Mouse (Mus musculus): ENCODE data around the gene Tars2. TPM values are rescaled to one million over a fixed set of nuclear protein-coding genes. Genes with fewer than 3 reads are reported as not detected.
"Not testable (repeated sequence)": the region's sequence is repeated elsewhere in the genome, so short reads cannot be mapped to it uniquely, and the experiment has no call there.

The Tars2 gene
- polyA plus RNA-seq (2015; fragmentation: Nextera tagmentation; extraction: Ambion mirVana): 28.7 and 34.7 TPM in 2 replicates

GRCm38 (mm10) chr3:95760106-95760505, at the start of gene Tars2:
Gene Tars2, minus strand, starts transcription at chr3:95760206.
- 84% methylated on average over 6 of the region's 6 CpGs for WGBS
- Histone ChIP-seq H3K9ac (ENCODE audit: low read depth, low read length) (no peak within 1 kb of the TSS), H3K27me3 (ENCODE audit: insufficient read depth, low read length) (no peaks in the 10 kb centered on the region), H3K36me3 (ENCODE audit: insufficient read depth, low read length) (peaks cover 12% of the 10 kb centered on the region), H3K4me1 (replicated peaks; ENCODE audit: insufficient read depth, low read length) (no peaks in the 10 kb centered on the region), H3K27ac (no peak within 1 kb of the TSS), H3K4me2 (ENCODE audit: low read length) (no peak within 1 kb of the TSS), H3K9me3 (replicated peaks; ENCODE audit: low read length) (no peaks in the 10 kb centered on the region), H3K4me3 (replicated peaks; ENCODE audit: low read depth, low read length) (no peak within 1 kb of the TSS)
- no peak for DNase-seq (ENCODE audit: low spot score)
- no peak for ATAC-seq (replicated peaks; ENCODE audit: low FRiP score, low read depth)
- no peak for TF ChIP-seq CTCF (IDR thresholded peaks at IDR 0.05; ENCODE audit: low read depth)

DNA sequence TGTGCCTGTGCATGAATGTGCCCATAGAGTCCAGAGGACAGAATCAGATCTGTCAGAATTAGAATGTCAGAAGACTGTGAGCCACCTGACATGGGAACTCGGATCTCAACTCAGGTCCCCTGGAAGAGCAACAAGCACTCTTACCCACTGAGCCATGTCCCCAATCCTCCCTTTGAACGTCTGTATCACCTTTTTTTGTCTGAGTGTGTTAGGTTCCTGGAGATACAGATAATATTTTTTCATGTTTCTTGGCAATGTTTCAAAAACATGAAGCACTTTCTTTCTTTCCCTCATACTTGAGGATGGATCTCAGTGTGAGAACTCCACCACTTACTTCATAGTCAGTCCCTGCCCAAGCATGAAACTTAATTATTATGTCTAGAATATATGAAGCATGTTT, 48.4 kb upstream of the Tars2 start:
- 44% methylated on average over 2 of the region's 2 CpGs for WGBS
- no peak for ATAC-seq (replicated peaks; ENCODE audit: low FRiP score, low read depth)

DNA sequence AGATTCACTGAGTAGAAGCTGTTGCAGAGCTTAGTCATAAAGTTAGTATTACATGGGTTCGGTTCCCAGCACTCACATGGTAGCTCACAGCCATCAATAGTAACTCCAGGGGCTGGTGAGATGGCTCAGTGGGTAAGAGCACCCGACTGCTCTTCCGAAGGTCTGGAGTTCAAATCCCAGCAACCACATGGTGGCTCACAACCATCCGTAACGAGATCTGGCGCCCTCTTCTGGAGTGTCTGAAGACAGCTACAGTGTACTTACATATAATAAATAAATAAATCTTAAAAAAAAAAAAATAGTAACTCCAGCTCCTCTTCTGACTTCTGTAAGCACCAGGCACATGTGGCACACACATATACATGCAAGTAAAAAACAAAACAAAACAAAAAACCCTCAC, 47.6 kb upstream of the Tars2 start:
- not testable (repeated sequence) for DNase-seq (ENCODE audit: low spot score); H3K27me3 ChIP-seq (ENCODE audit: insufficient read depth, low read length); H3K9me3 ChIP-seq (replicated peaks; ENCODE audit: low read length); H3K4me1 ChIP-seq (replicated peaks; ENCODE audit: insufficient read depth, low read length); ATAC-seq (replicated peaks; ENCODE audit: low FRiP score, low read depth); H3K4me3 ChIP-seq (replicated peaks; ENCODE audit: low read depth, low read length); H3K4me2 ChIP-seq (ENCODE audit: low read length); H3K36me3 ChIP-seq (ENCODE audit: insufficient read depth, low read length); H3K27ac ChIP-seq; H3K9ac ChIP-seq (ENCODE audit: low read depth, low read length)
- WGBS: 96% methylated on average over 3 of the region's 6 CpGs

More for the DNA sequence above, 48.4 kb upstream of the Tars2 start:
- no peak for TF ChIP-seq CTCF (IDR thresholded peaks at IDR 0.05; ENCODE audit: low read depth)
- H3K4me3 ChIP-seq (replicated peaks; ENCODE audit: low read depth, low read length): no peak overlapping the region
- no peak overlapping the region for H3K27ac ChIP-seq
- no peak for DNase-seq (ENCODE audit: low spot score)
- no peaks in the 10 kb centered on the region for H3K27me3 ChIP-seq (ENCODE audit: insufficient read depth, low read length)
- no peaks in the 10 kb centered on the region for H3K9me3 ChIP-seq (replicated peaks; ENCODE audit: low read length)
- H3K9ac ChIP-seq (ENCODE audit: low read depth, low read length): no peak overlapping the region
- H3K4me2 ChIP-seq (ENCODE audit: low read length): no peak overlapping the region
- H3K36me3 ChIP-seq (ENCODE audit: insufficient read depth, low read length): peaks cover 8% of the 10 kb centered on the region; the same call in 1 of the 2 replicates
- no peaks in the 10 kb centered on the region for H3K4me1 ChIP-seq (replicated peaks; ENCODE audit: insufficient read depth, low read length)

- no peaks in the 10 kb centered on the region for H3K4me1 ChIP-seq (replicated peaks; ENCODE audit: insufficient read depth, low read length)
- ATAC-seq (replicated peaks; ENCODE audit: low FRiP score, low read depth): no peak
- no peaks in the 10 kb centered on the region for H3K9me3 ChIP-seq (replicated peaks; ENCODE audit: low read length)
- no peak overlapping the region for H3K4me2 ChIP-seq (ENCODE audit: low read length)
- H3K27ac ChIP-seq: no peak overlapping the region
- TF ChIP-seq CTCF (IDR thresholded peaks at IDR 0.05; ENCODE audit: low read depth): no peak
- peaks cover 8% of the 10 kb centered on the region; the same call in 1 of the 2 replicates for H3K36me3 ChIP-seq (ENCODE audit: insufficient read depth, low read length)
- WGBS: 85% methylated on average over 1 of the region's 1 CpGs
- H3K27me3 ChIP-seq (ENCODE audit: insufficient read depth, low read length): no peaks in the 10 kb centered on the region
- no peak overlapping the region for H3K9ac ChIP-seq (ENCODE audit: low read depth, low read length)
- H3K4me3 ChIP-seq (replicated peaks; ENCODE audit: low read depth, low read length): no peak overlapping the region
- DNase-seq (ENCODE audit: low spot score): no peak
Observed at GRCm38 (mm10) chr3:95806677-95807076, 46.7 kb upstream of the Tars2 start.

- no peak for DNase-seq (ENCODE audit: low spot score)
Observed at GRCm38 (mm10) chr3:95803851-95804250, 43.8 kb upstream of the Tars2 start.

GRCm38 (mm10) chr3:95798756-95799155, 38.8 kb upstream of the Tars2 start:
- 76% methylated on average over 4 of the region's 4 CpGs for WGBS
- Histone ChIP-seq H3K27me3 (ENCODE audit: insufficient read depth, low read length) (no peaks in the 10 kb centered on the region), H3K27ac (no peak overlapping the region), H3K4me3 (replicated peaks; ENCODE audit: low read depth, low read length) (no peak overlapping the region), H3K4me1 (replicated peaks; ENCODE audit: insufficient read depth, low read length) (no peaks in the 10 kb centered on the region), H3K9ac (ENCODE audit: low read depth, low read length) (no peak overlapping the region), H3K36me3 (ENCODE audit: insufficient read depth, low read length) (no peaks in the 10 kb centered on the region), H3K9me3 (replicated peaks; ENCODE audit: low read length) (no peaks in the 10 kb centered on the region), H3K4me2 (ENCODE audit: low read length) (no peak overlapping the region)
- DNase-seq (ENCODE audit: low spot score) (no peak), ATAC-seq (replicated peaks; ENCODE audit: low FRiP score, low read depth) (no peak)
- TF ChIP-seq CTCF (IDR thresholded peaks at IDR 0.05; ENCODE audit: low read depth): no peak

More at GRCm38 (mm10) chr3:95803851-95804250, 43.8 kb upstream of the Tars2 start:
- no peak for ATAC-seq (replicated peaks; ENCODE audit: low FRiP score, low read depth)
- Histone ChIP-seq H3K4me2 (ENCODE audit: low read length) (no peak overlapping the region), H3K27me3 (ENCODE audit: insufficient read depth, low read length) (no peaks in the 10 kb centered on the region), H3K9ac (ENCODE audit: low read depth, low read length) (no peak overlapping the region), H3K27ac (no peak overlapping the region), H3K9me3 (replicated peaks; ENCODE audit: low read length) (no peaks in the 10 kb centered on the region), H3K36me3 (ENCODE audit: insufficient read depth, low read length) (peaks cover 8% of the 10 kb centered on the region; the same call in 1 of the 2 replicates), H3K4me3 (replicated peaks; ENCODE audit: low read depth, low read length) (no peak overlapping the region), H3K4me1 (replicated peaks; ENCODE audit: insufficient read depth, low read length) (no peaks in the 10 kb centered on the region)
- no peak for TF ChIP-seq CTCF (IDR thresholded peaks at IDR 0.05; ENCODE audit: low read depth)
- WGBS: 98% methylated on average over 4 of the region's 4 CpGs

- Histone ChIP-seq H3K9ac (ENCODE audit: low read depth, low read length) (no peak overlapping the region), H3K27me3 (ENCODE audit: insufficient read depth, low read length) (no peaks in the 10 kb centered on the region), H3K4me2 (ENCODE audit: low read length) (no peak overlapping the region), H3K27ac (no peak overlapping the region), H3K4me1 (replicated peaks; ENCODE audit: insufficient read depth, low read length) (no peaks in the 10 kb centered on the region), H3K36me3 (ENCODE audit: insufficient read depth, low read length) (no peaks in the 10 kb centered on the region), H3K9me3 (replicated peaks; ENCODE audit: low read length) (no peaks in the 10 kb centered on the region), H3K4me3 (replicated peaks; ENCODE audit: low read depth, low read length) (no peak overlapping the region)
- ATAC-seq (replicated peaks; ENCODE audit: low FRiP score, low read depth): no peak
- no peak for DNase-seq (ENCODE audit: low spot score)
- TF ChIP-seq CTCF (IDR thresholded peaks at IDR 0.05; ENCODE audit: low read depth): no peak
- WGBS: 82% methylated on average over 1 of the region's 1 CpGs
Observed at GRCm38 (mm10) chr3:95794299-95794698, 34.3 kb upstream of the Tars2 start.
